Mouse (Mus musculus) limb, embryonic 14.5 days (tissue): ENCODE data around the gene Sycp2. TPM values are rescaled to one million over a fixed set of nuclear protein-coding genes. Genes with fewer than 3 reads are reported as not detected.

Experiments used
- ATAC-seq: fragments of 200-750 bp; cut with Nextera tagmentation; 2 replicates; pipeline ENCODE4 v1.8.0; 2017; ENCODE audit warnings: low read depth, moderate number of reproducible peaks, moderate TSS enrichment; ENCODE audit not compliant: low FRiP score
- DNase-seq: peaks from one replicate; pipeline ENCODE4 v3.0.0-alpha.2; 2015; ENCODE audit warnings: low spot score
- H3K27ac ChIP-seq: fragments of 300-500 bp; sonication (generic); replicated peaks from 2 replicates; pipeline ENCODE4 v1.5.1; 2014; ENCODE audit warnings: low read depth, mild to moderate bottlenecking, low read length, moderate library complexity, mixed read lengths
- H3K27me3 ChIP-seq: fragments of 300-500 bp; sonication (generic); 2 replicates; pipeline ENCODE4 v1.6.1; 2014; ENCODE audit warnings: low read length, mixed read lengths; ENCODE audit not compliant: control insufficient read depth, insufficient read depth
- H3K36me3 ChIP-seq: fragments of 300-500 bp; sonication (generic); 2 replicates; pipeline ENCODE4 v1.6.1; 2014; ENCODE audit warnings: mild to moderate bottlenecking, low read length, moderate library complexity, mixed read lengths; ENCODE audit not compliant: control insufficient read depth, insufficient read depth
- H3K4me1 ChIP-seq: fragments of 300-500 bp; sonication (generic); 2 replicates; pipeline ENCODE4 v1.6.1; 2014; ENCODE audit warnings: antibody characterized with exemption, low read length, mixed read lengths; ENCODE audit not compliant: control insufficient read depth, insufficient read depth
- H3K4me2 ChIP-seq: fragments of 300-500 bp; sonication (generic); replicated peaks from 2 replicates; pipeline ENCODE4 v1.6.1; 2014; ENCODE audit warnings: low read depth, mild to moderate bottlenecking, low read length, moderate library complexity; ENCODE audit not compliant: severe bottlenecking
- H3K4me3 ChIP-seq: fragments of 300-500 bp; sonication (generic); replicated peaks from 2 replicates; pipeline ENCODE4 v1.5.1; 2014; ENCODE audit warnings: low read length
- H3K9ac ChIP-seq: fragments of 300-500 bp; sonication (generic); 2 replicates; pipeline ENCODE4 v1.6.1; 2014; ENCODE audit warnings: mild to moderate bottlenecking, low read depth, low read length, moderate library complexity; ENCODE audit not compliant: severe bottlenecking
- H3K9me3 ChIP-seq: fragments of 300-500 bp; sonication (generic); 2 replicates; pipeline ENCODE4 v1.6.1; 2016; ENCODE audit warnings: low read length; ENCODE audit not compliant: control insufficient read depth
- POLR2A ChIP-seq: fragments of 200-500 bp; IDR thresholded peaks from 2 replicates; pipeline ENCODE4 v1.8.0; 2012; ENCODE audit warnings: inconsistent platforms, mild to moderate bottlenecking, moderate library complexity, borderline replicate concordance; ENCODE audit not compliant: insufficient read depth, insufficient read length; ENCODE audit errors: extremely low read depth
- WGBS: fragments of 180-500 bp; shearing (Covaris S2); extraction: QIAGEN DNeasy Blood & Tissue Kit; methylation state at CpG from one replicate; pipeline ENCODE4 v1.1.7; 2014; 5-methylcytosine and 5-hydroxymethylcytosine counted together
- polyA plus RNA-seq, 2 experiments: library from polyadenylated mRNA; depleted of rRNA in 1 of 2; stranded (reverse) in 1 of 2; unstranded in 1 of 2; fragments of >200 nt; fragmentation: Nextera tagmentation in 1 of 2; extraction: Ambion mirVana in 1 of 2; gene quantifications; 2 replicates each; pipeline versions ENCODE4 v1.2.1 to v1.2.3; 2012 to 2014

Gene Sycp2
- polyA plus RNA-seq (2012; rRNA removed) (0.13 and 0.26 TPM in 2 replicates), polyA plus RNA-seq (2014; fragmentation: Nextera tagmentation; extraction: Ambion mirVana) (0.06 and 0.19 TPM in 2 replicates)

DNA sequence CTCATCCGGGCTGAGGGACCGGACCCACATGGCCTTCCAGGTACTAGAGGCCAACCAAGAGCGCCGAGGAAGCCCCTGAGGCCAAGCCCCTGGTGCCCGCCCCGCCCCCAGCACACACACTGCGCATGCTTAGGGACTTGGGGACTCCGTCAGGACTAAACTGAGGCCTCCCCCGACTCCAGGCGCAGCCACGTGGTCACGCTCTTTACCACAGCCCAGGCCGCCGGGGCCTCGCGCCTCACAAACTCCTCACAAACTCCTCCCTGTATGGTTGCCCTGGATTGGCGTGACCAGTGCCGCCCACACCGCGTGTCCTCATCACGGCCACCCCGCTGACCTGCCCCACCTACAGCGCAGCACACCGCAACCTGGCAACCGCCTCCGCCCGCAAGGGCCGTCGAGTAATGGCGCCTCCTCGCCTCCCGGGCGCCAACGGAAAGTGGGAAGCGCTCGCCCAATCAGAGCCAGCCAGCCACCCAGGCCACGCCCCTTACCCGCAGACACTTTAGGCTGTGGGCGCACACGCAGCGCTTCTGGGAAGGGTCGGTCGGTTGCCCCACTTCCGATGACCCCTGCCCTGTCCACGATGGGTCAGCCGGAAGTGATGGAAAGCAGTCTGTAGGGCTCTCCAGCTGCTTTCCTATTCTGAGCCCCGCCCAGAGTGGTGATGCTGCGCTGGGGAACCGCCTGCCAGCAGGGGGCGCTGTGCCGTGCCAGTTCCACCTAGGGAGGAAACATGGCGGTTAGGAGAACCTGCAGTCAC is at the start of gene Sycp2:
Gene Sycp2 (minus strand): TSS at position 633 of the 763 bp plus-strand sequence.
- H3K9me3 ChIP-seq = no peaks in the 10 kb centered on the region
- H3K4me3 ChIP-seq = no peak within 1 kb of the TSS
- no peak within 1 kb of the TSS for H3K27ac ChIP-seq
- ATAC-seq = no peak
- H3K4me2 ChIP-seq = no peak within 1 kb of the TSS
- no peak for DNase-seq
- H3K27me3 ChIP-seq = no peaks in the 10 kb centered on the region
- no peak for TF ChIP-seq POLR2A
- no peaks in the 10 kb centered on the region for H3K4me1 ChIP-seq
- H3K36me3 ChIP-seq = no peaks in the 10 kb centered on the region
- no peak within 1 kb of the TSS for H3K9ac ChIP-seq
- 81% methylated on average over 51 of the region's 52 CpGs for WGBS

- DNase-seq = peak; percentile 77
- Histone ChIP-seq H3K9ac (no peak overlapping the region), H3K27me3 (no peaks in the 10 kb centered on the region), H3K36me3 (no peaks in the 10 kb centered on the region), H3K4me1 (peaks cover 11% of the 10 kb centered on the region; the same call in 1 of the 2 replicates), H3K4me3 (no peak overlapping the region), H3K4me2 (0 out of 2 replicates have a peak overlapping the region, but pooled peaks have one; percentile 13), H3K27ac (0 out of 2 replicates have a peak overlapping the region, but pooled peaks have one; percentile 19), H3K9me3 (no peaks in the 10 kb centered on the region)
- 9% methylated on average over 17 of the region's 17 CpGs for WGBS
- no peak for TF ChIP-seq POLR2A
- ATAC-seq = peak; percentile 77
Observed at GRCm38 (mm10) chr2:178454664-178455516, 47.4 kb upstream of the Sycp2 start.

DNA sequence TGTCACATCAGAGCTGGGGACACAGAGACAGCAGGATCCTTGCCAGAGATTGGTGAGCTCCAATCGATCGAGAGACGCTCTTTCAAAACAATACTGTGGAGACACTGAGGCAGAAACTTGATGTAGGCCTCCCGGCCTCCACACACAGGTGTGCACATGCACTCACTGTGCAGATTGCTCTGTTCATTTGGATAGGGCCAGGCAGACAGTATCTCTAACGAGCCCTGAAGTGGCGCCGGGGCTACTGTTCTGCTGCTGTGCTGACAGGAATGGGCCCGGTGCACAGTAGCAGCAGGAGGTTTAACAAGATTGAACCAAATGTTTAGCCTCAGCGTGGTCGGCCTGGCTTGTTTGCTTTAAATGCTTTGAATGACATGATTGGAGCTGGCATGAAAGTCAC is 43.5 kb upstream of the Sycp2 start:
- DNase-seq = no peak
- Histone ChIP-seq H3K36me3 (no peaks in the 10 kb centered on the region), H3K27ac (no peak overlapping the region), H3K9me3 (no peaks in the 10 kb centered on the region), H3K4me2 (no peak overlapping the region), H3K9ac (no peak overlapping the region), H3K4me3 (no peak overlapping the region), H3K4me1 (peaks cover 11% of the 10 kb centered on the region; the same call in 1 of the 2 replicates), H3K27me3 (no peaks in the 10 kb centered on the region)
- 53% methylated on average over 10 of the region's 10 CpGs for WGBS
- ATAC-seq = no peak
- TF ChIP-seq POLR2A = no peak

- Histone ChIP-seq H3K9ac (no peak overlapping the region), H3K27ac (no peak overlapping the region), H3K27me3 (no peaks in the 10 kb centered on the region), H3K4me3 (no peak overlapping the region), H3K4me2 (no peak overlapping the region), H3K36me3 (no peaks in the 10 kb centered on the region), H3K9me3 (no peaks in the 10 kb centered on the region), H3K4me1 (peaks cover 6% of the 10 kb centered on the region; the same call in 1 of the 2 replicates)
- TF ChIP-seq POLR2A = no peak
- no peak for ATAC-seq
- DNase-seq = no peak
- WGBS = 6% methylated on average over 2 of the region's 2 CpGs
Observed at GRCm38 (mm10) chr2:178450236-178450635, 42.8 kb upstream of the Sycp2 start.

- 84% methylated on average over 4 of the region's 4 CpGs for WGBS
Observed at GRCm38 (mm10) chr2:178449386-178449785, 41.9 kb upstream of the Sycp2 start.

More at GRCm38 (mm10) chr2:178449386-178449785, 41.9 kb upstream of the Sycp2 start:
- Histone ChIP-seq H3K4me2 (no peak overlapping the region), H3K27ac (no peak overlapping the region), H3K27me3 (no peaks in the 10 kb centered on the region), H3K9ac (no peak overlapping the region), H3K4me1 (no peaks in the 10 kb centered on the region), H3K36me3 (no peaks in the 10 kb centered on the region), H3K4me3 (no peak overlapping the region), H3K9me3 (no peaks in the 10 kb centered on the region)
- DNase-seq (no peak), ATAC-seq (no peak)
- TF ChIP-seq POLR2A = no peak
